In the genomic region with DNA sequence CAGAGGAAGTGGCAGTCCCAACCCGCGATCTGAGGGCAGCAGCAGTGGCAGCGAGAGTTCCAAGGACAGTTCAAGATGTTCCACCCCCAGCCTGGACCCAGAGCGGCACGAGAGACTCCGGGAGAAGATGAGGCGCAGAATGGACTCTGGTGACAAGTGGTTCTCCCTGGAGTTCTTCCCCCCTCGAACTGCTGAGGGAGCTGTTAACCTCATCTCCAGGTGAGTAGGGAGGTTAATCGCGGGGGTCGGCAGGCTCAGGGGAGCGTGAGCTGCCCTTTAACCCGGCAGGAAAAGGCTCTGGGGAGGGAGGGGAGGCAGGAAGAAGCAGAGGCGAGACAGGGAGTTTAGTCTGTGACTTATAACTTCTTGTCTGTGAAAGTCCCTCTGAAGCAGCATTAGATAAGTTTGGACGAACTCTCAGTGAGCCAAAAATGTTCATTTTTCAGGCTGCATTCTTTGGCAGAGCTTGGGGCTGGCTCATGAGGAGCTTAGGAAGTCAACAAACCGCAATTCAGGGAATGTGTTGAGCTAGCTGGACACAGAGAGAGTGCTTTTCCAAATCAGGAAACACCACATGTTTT, we compare ENCODE assay signal across 8 mouse cellular contexts. TPM values are rescaled to one million over a fixed set of nuclear protein-coding genes. Genes with fewer than 3 reads are reported as not detected.
DNase-seq lines count a peak whose midpoint lies in the region; ATAC-seq and TF ChIP-seq lines count a peak whose summit lies in the region.

No protein-coding gene starts in this region.

- no peak for TF ChIP-seq EP300 in stomach, postnatal 0 days (optimal IDR thresholded peaks at IDR 0.05)

- no peak for TF ChIP-seq CTCF in stomach, postnatal 0 days (IDR thresholded peaks at IDR 0.05; ENCODE audit: low read depth)

- H3K4me2 ChIP-seq in heart, embryonic 13.5 days = peak overlapping the region; percentile 95
- H3K4me2 ChIP-seq in kidney, embryonic 15.5 days = peak overlapping the region; percentile 79
- peak overlapping the region; percentile 95 for H3K4me2 ChIP-seq in stomach, postnatal 0 days (replicated peaks; ENCODE audit: low read depth)

- peak overlapping the region; percentile 87 for H3K4me3 ChIP-seq in heart, embryonic 13.5 days
- peak overlapping the region; percentile 77 for H3K4me3 ChIP-seq in kidney, embryonic 15.5 days (replicated peaks)
- H3K4me3 ChIP-seq in stomach, postnatal 0 days (ENCODE audit: low read depth, low read length) = peak overlapping the region; percentile 40

- 2% methylated on average over 16 of the region's 16 CpGs for WGBS in heart, embryonic 13.5 days
- 2% methylated on average over 16 of the region's 16 CpGs for WGBS in kidney, embryonic 15.5 days
- WGBS in stomach, postnatal 0 days = 7% methylated on average over 16 of the region's 16 CpGs

- H3K4me1 ChIP-seq in heart, embryonic 13.5 days = peaks cover 68% of the 10 kb centered on the region
- H3K4me1 ChIP-seq in kidney, embryonic 15.5 days = peaks cover 60% of the 10 kb centered on the region
- peaks cover 7% of the 10 kb centered on the region for H3K4me1 ChIP-seq in stomach, postnatal 0 days (replicated peaks; ENCODE audit: control insufficient read depth, insufficient read depth)

- peak overlapping the region; percentile 91 for H3K9ac ChIP-seq in heart, embryonic 13.5 days
- peak overlapping the region; percentile 42 for H3K9ac ChIP-seq in kidney, embryonic 15.5 days
- H3K9ac ChIP-seq in stomach, postnatal 0 days (ENCODE audit: low read length) = peak overlapping the region; percentile 54

- H3K27ac ChIP-seq in heart, embryonic 13.5 days (replicated peaks) = peak overlapping the region; percentile 92
- H3K27ac ChIP-seq in kidney, embryonic 15.5 days = peak overlapping the region; percentile 94
- H3K27ac ChIP-seq in stomach, postnatal 0 days (replicated peaks) = peak overlapping the region; percentile 82

- no peaks in the 10 kb centered on the region for H3K9me3 ChIP-seq in heart, embryonic 13.5 days
- no peaks in the 10 kb centered on the region for H3K9me3 ChIP-seq in kidney, embryonic 15.5 days (replicated peaks)
- H3K9me3 ChIP-seq in stomach, postnatal 0 days (ENCODE audit: control insufficient read depth, low read length) = no peaks in the 10 kb centered on the region

- no peaks in the 10 kb centered on the region for H3K27me3 ChIP-seq in heart, embryonic 13.5 days (replicated peaks)
- no peaks in the 10 kb centered on the region for H3K27me3 ChIP-seq in kidney, embryonic 15.5 days
- H3K27me3 ChIP-seq in stomach, postnatal 0 days (ENCODE audit: control insufficient read depth, insufficient read depth, low read length) = no peaks in the 10 kb centered on the region

- DNase-seq in right cerebral cortex, postnatal 25 days = peak; percentile 30
- DNase-seq in right cerebral cortex, postnatal 14 days = no peak
- peak; percentile 56 for DNase-seq in embryo, embryonic 9.5 days (ENCODE audit: extremely low spot score)
- peak; percentile 73 for DNase-seq in lung, postnatal 10 days
- DNase-seq in stomach, postnatal 0 days (ENCODE audit: low spot score) = peak; percentile 30
- no peak for DNase-seq in cerebellum, adult 9-10 months

- peaks cover 30% of the 10 kb centered on the region for H3K36me3 ChIP-seq in heart, embryonic 13.5 days
- H3K36me3 ChIP-seq in kidney, embryonic 15.5 days = peaks cover 37% of the 10 kb centered on the region
- H3K36me3 ChIP-seq in stomach, postnatal 0 days (ENCODE audit: control insufficient read depth, insufficient read depth, low read length) = peaks cover 9% of the 10 kb centered on the region

- ATAC-seq in heart, embryonic 13.5 days (ENCODE audit: extremely low read depth, insufficient number of reproducible peaks, low FRiP score, low TSS enrichment) = no peak
- no peak for ATAC-seq in kidney, embryonic 15.5 days (replicated peaks; ENCODE audit: low FRiP score)
- ATAC-seq in stomach, postnatal 0 days (ENCODE audit: low FRiP score, low TSS enrichment) = no peak

RNA-seq across cellular contexts. Expression of gene Mthfr, which starts 2.8 kb away (rescaled TPM):
- polyA plus RNA-seq in heart, embryonic 13.5 days (2015; fragmentation: Nextera tagmentation; extraction: Ambion mirVana) = 11.4 and 11.7 TPM in 2 replicates
- polyA plus RNA-seq in kidney, embryonic 15.5 days (2015; fragmentation: Nextera tagmentation; extraction: Ambion mirVana) = 23.6 and 24.1 TPM in 2 replicates
- polyA plus RNA-seq in stomach, postnatal 0 days (2015; fragmentation: Nextera tagmentation; extraction: Ambion mirVana) = 8.2 and 8.7 TPM in 2 replicates

RNA-seq across cellular contexts. Expression of gene Clcn6, which starts 3.1 kb away (rescaled TPM):
- polyA plus RNA-seq in heart, embryonic 13.5 days (2015; fragmentation: Nextera tagmentation; extraction: Ambion mirVana) = 5.8 and 6.5 TPM in 2 replicates
- 6.4 and 6.6 TPM in 2 replicates for polyA plus RNA-seq in kidney, embryonic 15.5 days (2015; fragmentation: Nextera tagmentation; extraction: Ambion mirVana)
- 1.8 and 2.1 TPM in 2 replicates for polyA plus RNA-seq in stomach, postnatal 0 days (2015; fragmentation: Nextera tagmentation; extraction: Ambion mirVana)

RNA-seq across cellular contexts. Expression of gene Nppa, which starts 41.2 kb away (rescaled TPM):
- 4,587 and 5,670 TPM in 2 replicates for polyA plus RNA-seq in heart, embryonic 13.5 days (2015; fragmentation: Nextera tagmentation; extraction: Ambion mirVana)
- 0.31 TPM in 1 of 2 replicates, not detected in the other for polyA plus RNA-seq in kidney, embryonic 15.5 days (2015; fragmentation: Nextera tagmentation; extraction: Ambion mirVana)
- 0.30 and 0.74 TPM in 2 replicates for polyA plus RNA-seq in stomach, postnatal 0 days (2015; fragmentation: Nextera tagmentation; extraction: Ambion mirVana)

RNA-seq across cellular contexts. Expression of gene Agtrap, which starts 46.1 kb away (rescaled TPM):
- polyA plus RNA-seq in heart, embryonic 13.5 days (2015; fragmentation: Nextera tagmentation; extraction: Ambion mirVana) = 15.4 and 17.6 TPM in 2 replicates
- 20.6 and 24.4 TPM in 2 replicates for polyA plus RNA-seq in kidney, embryonic 15.5 days (2015; fragmentation: Nextera tagmentation; extraction: Ambion mirVana)
- polyA plus RNA-seq in stomach, postnatal 0 days (2015; fragmentation: Nextera tagmentation; extraction: Ambion mirVana) = 23.2 and 26.9 TPM in 2 replicates

RNA-seq across cellular contexts. Expression of gene Nppb, which starts 56.1 kb away (rescaled TPM):
- 187 and 230 TPM in 2 replicates for polyA plus RNA-seq in heart, embryonic 13.5 days (2015; fragmentation: Nextera tagmentation; extraction: Ambion mirVana)
- polyA plus RNA-seq in kidney, embryonic 15.5 days (2015; fragmentation: Nextera tagmentation; extraction: Ambion mirVana) = not detected in 2 replicates
- not detected in 2 replicates for polyA plus RNA-seq in stomach, postnatal 0 days (2015; fragmentation: Nextera tagmentation; extraction: Ambion mirVana)

Comparison
In these comparisons a context has a peak if more than half of its experiments do, and no peak if none do; other contexts are left out.
1. DNase-seq: peak in right cerebral cortex, postnatal 25 days (single experiment), embryo, embryonic 9.5 days (single experiment), lung, postnatal 10 days (single experiment) and stomach, postnatal 0 days (single experiment); none in right cerebral cortex, postnatal 14 days (single experiment) and cerebellum, adult 9-10 months (single experiment).
2. RNA of gene Nppa, which starts 41.2 kb away (polyA plus RNA-seq): 4,587 to 5,670 TPM in heart, embryonic 13.5 days; 0.30 to 0.74 TPM in stomach, postnatal 0 days and 0.31 TPM in kidney, embryonic 15.5 days; every median in the first group is over 1,000 times any median in the second.
3. Peak in every context shown above with its lines, with median percentiles within 50 percentile points of each other: H3K27ac ChIP-seq, H3K4me2 ChIP-seq, H3K4me3 ChIP-seq and H3K9ac ChIP-seq.